Mouse (Mus musculus) testis, adult 2 months (tissue): ENCODE results near the gene Rnf130.

Source experiments
- CTCF ChIP-seq: fragments of 200-500 bp; IDR thresholded peaks from 2 replicates; pipeline ENCODE4 v1.5.1; 2012; ENCODE audit warnings: low read depth, mild to moderate bottlenecking, inconsistent platforms, low read length, moderate library complexity; ENCODE audit not compliant: control insufficient read depth, insufficient read depth, insufficient replicate concordance
- POLR2A ChIP-seq: fragments of 200-500 bp; IDR thresholded peaks from 2 replicates; pipeline ENCODE4 v1.6.1; 2012; ENCODE audit warnings: low read depth, mild to moderate bottlenecking, inconsistent platforms, low read length, moderate library complexity; ENCODE audit not compliant: control insufficient read depth

DNA sequence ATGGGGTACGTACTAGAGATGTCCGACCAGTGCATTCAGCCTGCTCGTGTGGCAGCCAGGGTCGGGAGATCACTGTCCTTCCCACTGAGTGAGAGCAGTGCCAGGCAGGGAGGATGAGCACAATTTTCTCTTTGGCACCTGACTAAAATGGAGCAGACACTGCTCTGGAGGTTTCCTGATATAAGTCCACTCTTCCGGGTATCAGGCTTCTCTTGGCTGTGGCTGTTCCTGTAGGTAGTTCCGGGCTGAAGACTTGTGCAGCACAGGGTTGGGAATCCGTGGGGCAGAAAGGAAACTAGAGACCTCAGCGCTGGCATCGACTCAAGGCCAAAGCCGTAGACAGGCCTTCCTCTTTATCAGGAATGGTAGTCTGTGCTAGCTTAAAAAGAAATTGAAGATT is 48.7 kb downstream of the Rnf130 start:
- TF ChIP-seq CTCF (no peak), POLR2A (no peak)
